Mouse (Mus musculus) thymus, adult 2 months (tissue): Measurements from ENCODE around the gene Emc7. TPM values are rescaled to one million over a fixed set of nuclear protein-coding genes. Genes with fewer than 3 reads are reported as not detected.

Source experiments
- DNase-seq: peaks from one replicate; pipeline ENCODE4 v3.0.0; 2021
- H3K27ac ChIP-seq: fragments of 200-500 bp; 2 replicates; pipeline ENCODE4 v1.5.1; 2012; ENCODE audit warnings: low read length, control low read depth; ENCODE audit not compliant: control insufficient read depth, insufficient read depth
- H3K27me3 ChIP-seq: fragments of 200-500 bp; 2 replicates; pipeline ENCODE4 v1.6.1; 2012; ENCODE audit warnings: mild to moderate bottlenecking, low read length, moderate library complexity, mixed read lengths; ENCODE audit not compliant: control insufficient read depth, insufficient read depth
- H3K36me3 ChIP-seq: fragments of 200-500 bp; 2 replicates; pipeline ENCODE4 v1.6.1; 2012; ENCODE audit warnings: mild to moderate bottlenecking, low read length, moderate library complexity; ENCODE audit not compliant: control insufficient read depth, insufficient read depth
- H3K4me1 ChIP-seq: fragments of 200-500 bp; replicated peaks from 2 replicates; pipeline ENCODE4 v1.6.1; 2012; ENCODE audit warnings: low read length; ENCODE audit not compliant: control insufficient read depth, insufficient read depth
- H3K4me3 ChIP-seq: fragments of 200-500 bp; 2 replicates; pipeline ENCODE4 v1.5.1; 2012; ENCODE audit warnings: mild to moderate bottlenecking, low read length, control low read depth, moderate library complexity; ENCODE audit not compliant: control insufficient read depth, insufficient read depth
- CTCF ChIP-seq: fragments of 200-500 bp; IDR thresholded peaks from 2 replicates; pipeline ENCODE4 v1.5.1; 2012; ENCODE audit warnings: mild to moderate bottlenecking, control low read depth, low read length, moderate library complexity, borderline replicate concordance; ENCODE audit not compliant: control insufficient read depth, poor library complexity, insufficient read depth; ENCODE audit errors: extremely low read depth
- POLR2A ChIP-seq: fragments of 200-500 bp; IDR thresholded peaks from 2 replicates; pipeline ENCODE4 v1.6.1; 2012; ENCODE audit warnings: mild to moderate bottlenecking, low read length, control low read depth, moderate library complexity; ENCODE audit not compliant: control insufficient read depth, poor library complexity, insufficient read depth; ENCODE audit errors: extremely low read depth
- WGBS: fragments of 180-500 bp; shearing (Covaris S2); methylation state at CpG from one replicate; pipeline ENCODE4 v1.1.7; 2018; 5-methylcytosine and 5-hydroxymethylcytosine counted together
- polyA plus RNA-seq: library from polyadenylated mRNA; depleted of rRNA; stranded (reverse); fragments of >200 nt; gene quantifications from 2 replicates; pipeline ENCODE4 v1.2.3, GENCODE M21; 2012

Gene Emc7
- polyA plus RNA-seq, 1 experiment: 6.3 TPM

GRCm38 (mm10) chr2:112472076-112472475, 17.3 kb downstream of the Emc7 start:
- Histone ChIP-seq H3K36me3 (peaks cover 23% of the 10 kb centered on the region), H3K27me3 (no peaks in the 10 kb centered on the region), H3K4me3 (no peak overlapping the region), H3K4me1 (no peaks in the 10 kb centered on the region), H3K27ac (no peak overlapping the region)
- no peak for DNase-seq
- WGBS: 96% methylated on average over 2 of the region's 2 CpGs
- no peak for TF ChIP-seq CTCF
- TF ChIP-seq POLR2A: no peak

DNA sequence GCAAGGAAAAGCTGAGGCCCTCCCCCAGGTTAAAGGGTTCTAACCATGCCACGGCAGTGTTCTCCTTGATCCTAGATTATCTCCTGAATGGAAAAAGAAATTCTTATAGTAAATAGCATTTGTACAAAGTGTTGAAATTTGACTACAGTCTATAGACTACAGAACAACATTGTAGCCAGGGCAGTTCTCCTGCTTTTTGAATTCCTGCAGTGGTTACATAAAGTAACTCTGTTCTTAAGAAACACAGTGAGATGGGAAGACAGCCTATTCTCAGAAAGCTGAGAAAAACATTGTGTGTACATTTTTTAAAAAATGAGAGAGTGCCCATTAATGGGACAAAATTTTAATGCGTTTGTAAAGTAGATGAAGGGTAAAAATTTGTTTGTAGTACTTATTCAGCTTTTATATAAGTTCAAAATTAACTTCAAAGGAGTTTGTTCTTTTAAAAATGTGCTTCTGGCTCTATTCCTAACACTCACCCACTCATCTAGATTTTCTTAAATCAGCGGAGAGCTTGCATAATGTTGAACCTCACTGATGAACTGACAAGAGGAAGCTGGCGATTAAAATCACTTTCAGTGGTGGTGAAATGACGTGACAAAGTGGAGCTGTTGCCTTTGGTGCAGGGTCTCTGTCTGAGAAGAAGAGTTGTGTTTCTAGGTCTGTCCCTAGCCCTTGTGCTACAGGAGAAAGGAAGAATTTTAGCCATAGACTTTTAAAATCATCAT, 20.4 kb downstream of the Emc7 start:
- Histone ChIP-seq H3K36me3 (no peaks in the 10 kb centered on the region), H3K4me3 (no peak overlapping the region), H3K4me1 (no peaks in the 10 kb centered on the region), H3K27ac (no peak overlapping the region), H3K27me3 (no peaks in the 10 kb centered on the region)
- TF ChIP-seq POLR2A: no peak
- 64% methylated on average over 5 of the region's 5 CpGs for whole genome bisulfite sequencing
- DNase-seq: no peak

GRCm38 (mm10) chr2:112476554-112476953, 21.8 kb downstream of the Emc7 start:
- no peak overlapping the region for H3K27ac ChIP-seq
- TF ChIP-seq POLR2A (no peak), CTCF (no peak)
- H3K4me1 ChIP-seq: no peaks in the 10 kb centered on the region
- no peak for DNase-seq
- 91% methylated on average over 6 of the region's 6 CpGs for WGBS
- H3K27me3 ChIP-seq: no peaks in the 10 kb centered on the region
- no peaks in the 10 kb centered on the region for H3K36me3 ChIP-seq
- no peak overlapping the region for H3K4me3 ChIP-seq

DNA sequence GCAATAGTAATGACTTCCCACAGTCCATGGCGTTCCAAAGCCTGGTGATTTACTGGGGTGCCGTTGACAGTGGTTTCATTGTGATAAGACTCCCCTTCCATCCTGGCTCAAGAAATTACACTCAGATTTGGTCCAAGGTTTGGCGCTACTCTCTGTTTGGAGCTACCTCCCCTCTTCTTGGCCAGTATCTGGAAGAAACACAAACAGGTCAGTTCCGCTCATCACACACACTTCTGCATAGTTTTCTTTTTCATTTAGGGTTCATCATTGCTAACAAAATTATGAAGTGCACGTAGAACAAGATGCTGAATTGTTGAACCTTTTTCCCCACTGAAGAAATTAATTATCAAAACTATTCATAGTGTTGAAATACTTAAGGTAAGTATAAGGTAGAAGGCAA, 25.9 kb downstream of the Emc7 start, which contains the start of gene Chrm5:
TSS of gene Chrm5 (minus strand) at position 101 of the 400 bp plus-strand sequence.
- WGBS: 92% methylated on average over 5 of the region's 5 CpGs
- Histone ChIP-seq H3K27me3 (no peaks in the 10 kb centered on the region), H3K4me1 (no peaks in the 10 kb centered on the region), H3K27ac (no peak within 1 kb of the TSS), H3K36me3 (no peaks in the 10 kb centered on the region), H3K4me3 (no peak within 1 kb of the TSS)
- no peak for DNase-seq
- TF ChIP-seq CTCF (no peak), POLR2A (no peak)

DNA sequence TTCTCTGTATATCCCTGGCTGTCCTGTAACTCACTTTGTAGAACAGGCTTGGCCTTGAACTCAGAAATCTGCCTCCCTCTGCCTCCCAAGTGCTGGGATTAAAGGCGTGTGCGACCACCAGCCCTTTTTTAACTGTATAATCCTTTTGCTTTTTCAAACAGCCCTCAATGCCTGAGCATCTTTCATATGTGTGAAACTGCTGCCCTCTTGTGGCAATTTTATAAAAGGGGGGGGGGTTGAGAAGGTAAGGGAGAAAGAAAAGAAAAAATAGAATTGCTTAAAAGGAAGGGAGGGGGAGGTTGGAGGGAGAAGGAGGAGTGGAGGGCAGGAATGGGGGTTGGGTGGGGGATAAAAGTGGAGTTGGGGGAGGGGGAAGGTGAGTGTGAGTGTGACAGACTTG, 26.8 kb downstream of the Emc7 start:
- no peak overlapping the region for H3K4me3 ChIP-seq
- no peak for TF ChIP-seq CTCF
- no peak for TF ChIP-seq POLR2A
- peak; percentile 9 for DNase-seq
- H3K27ac ChIP-seq: no peak overlapping the region
- WGBS: 4% methylated on average over 2 of the region's 2 CpGs
- H3K36me3 ChIP-seq: no peaks in the 10 kb centered on the region
- no peaks in the 10 kb centered on the region for H3K4me1 ChIP-seq
- H3K27me3 ChIP-seq: no peaks in the 10 kb centered on the region

- Histone ChIP-seq H3K4me1 (no peaks in the 10 kb centered on the region), H3K36me3 (no peaks in the 10 kb centered on the region), H3K4me3 (no peak overlapping the region), H3K27ac (no peak overlapping the region), H3K27me3 (no peaks in the 10 kb centered on the region)
- no peak for DNase-seq
- whole genome bisulfite sequencing: 88% methylated on average over 5 of the region's 5 CpGs
- no peak for TF ChIP-seq CTCF
- no peak for TF ChIP-seq POLR2A
Measured at GRCm38 (mm10) chr2:112482533-112483333, 27.9 kb downstream of the Emc7 start.

DNA sequence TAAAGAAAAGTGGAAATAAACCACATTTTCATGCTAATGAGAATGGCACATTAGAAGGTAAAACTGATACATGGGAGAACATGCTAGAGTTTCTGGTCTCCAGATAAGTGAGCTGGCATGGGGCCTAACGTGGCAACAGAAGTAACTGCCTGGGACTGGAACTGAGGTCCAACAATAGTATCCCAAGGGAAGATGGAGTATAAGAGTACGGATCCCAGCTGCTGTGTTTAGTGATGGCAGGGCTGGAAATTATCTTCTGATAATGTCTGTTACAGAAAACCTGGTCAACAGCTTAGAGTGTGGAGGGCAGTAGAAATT, 28.5 kb downstream of the Emc7 start:
- 83% methylated on average over 2 of the region's 2 CpGs for WGBS
- TF ChIP-seq CTCF: no peak
- no peak for TF ChIP-seq POLR2A
- Histone ChIP-seq H3K27me3 (no peaks in the 10 kb centered on the region), H3K4me3 (no peak overlapping the region), H3K27ac (no peak overlapping the region), H3K36me3 (no peaks in the 10 kb centered on the region), H3K4me1 (no peaks in the 10 kb centered on the region)
- no peak for DNase-seq
